Mouse (Mus musculus) CD4-positive, CD25-positive, alpha-beta regulatory T cell, adult 2 months (primary cell): Measurements from ENCODE around the gene Vmn1r138.
"Not testable (repeated sequence)": the region's sequence is repeated elsewhere in the genome, so short reads cannot be mapped to it uniquely, and the experiment has no call there.

Experiments
- DNase-seq: peaks from one replicate; pipeline ENCODE4 v3.0.0-alpha.2; 2012; ENCODE audit warnings: low read depth, low spot score

The Vmn1r138 gene

DNA sequence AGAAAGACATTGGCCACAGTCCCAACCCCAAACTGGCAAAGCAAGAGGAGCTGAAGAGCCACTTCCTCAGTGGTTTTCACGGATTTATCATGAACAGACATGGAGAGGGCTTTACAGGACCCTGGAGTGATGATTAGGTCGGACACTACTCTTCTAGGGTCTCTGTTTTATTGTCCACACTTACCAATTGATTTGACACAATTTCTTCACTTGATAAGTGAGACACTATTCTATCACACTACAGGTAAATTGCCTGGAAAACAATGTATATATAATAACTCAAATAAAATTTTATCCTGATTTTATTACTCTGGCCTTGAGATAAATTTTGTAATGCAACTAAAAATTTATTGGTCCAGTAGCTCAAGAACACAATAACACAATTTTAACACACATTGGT is at the start of gene Vmn1r138:
Vmn1r138 (minus strand) TSS at position 101 of the 400 bp plus-strand sequence.
- not testable (repeated sequence) for DNase-seq

GRCm38 (mm10) chr7:22068757-22069156 is 40.1 kb upstream of the Vmn1r138 start, which contains the start of gene Vmn1r139:
Gene Vmn1r139 (plus strand): TSS chr7:22069057.
- DNase-seq: not testable (repeated sequence)

DNA sequence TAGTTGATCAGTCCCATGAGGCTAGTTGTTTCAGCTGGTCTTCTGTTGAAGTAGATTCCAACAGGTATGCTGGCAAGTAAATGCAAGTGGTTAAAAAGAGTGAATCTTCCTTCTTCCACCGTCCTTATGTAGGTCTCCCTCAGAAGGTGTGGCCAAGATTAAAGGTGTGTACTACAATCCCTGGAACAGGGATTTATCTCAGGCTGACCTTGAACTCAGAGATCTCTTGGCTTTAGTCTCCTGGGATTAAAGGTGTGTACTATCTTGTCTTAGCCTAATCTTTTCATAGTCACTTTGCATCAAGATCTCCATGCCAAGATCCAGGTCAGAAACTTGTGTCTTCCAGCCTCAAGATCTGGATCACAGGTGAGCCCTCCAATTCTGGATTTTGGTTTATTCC is 27.5 kb upstream of the Vmn1r138 start, which contains the start of gene Gm6176:
Gm6176 (minus strand) TSS at position 101 of the 400 bp plus-strand sequence.
- DNase-seq: not testable (repeated sequence)

DNA sequence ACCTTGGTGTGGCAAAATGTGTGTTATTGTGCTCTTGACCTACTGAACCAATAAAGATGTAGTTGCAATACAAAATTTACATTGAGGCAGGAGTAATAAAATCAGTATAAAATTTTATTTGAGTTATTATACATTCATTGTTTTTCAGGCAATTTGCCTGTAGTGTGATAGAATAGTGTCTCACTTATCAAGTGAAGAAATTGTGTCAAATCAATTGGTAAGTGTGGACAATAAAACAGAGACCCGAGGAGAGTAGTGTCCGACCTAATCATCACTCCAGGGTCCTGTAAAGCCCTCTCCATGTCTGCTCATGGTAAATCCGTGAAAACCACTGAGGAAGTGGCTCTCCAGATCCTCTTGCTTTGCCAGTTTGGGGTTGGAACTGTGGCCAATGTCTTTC is 34.4 kb downstream of the Vmn1r138 start, which contains the start of gene Vmn1r137:
Vmn1r137 (plus strand) TSS at position 301 of the 400 bp plus-strand sequence.
- DNase-seq: not testable (repeated sequence)
